Mouse (Mus musculus): ENCODE measurements around the gene P4ha1.
"Not testable (repeated sequence)": the region's sequence is repeated elsewhere in the genome, so short reads cannot be mapped to it uniquely, and the experiment has no call there.

P4ha1 gene

DNA sequence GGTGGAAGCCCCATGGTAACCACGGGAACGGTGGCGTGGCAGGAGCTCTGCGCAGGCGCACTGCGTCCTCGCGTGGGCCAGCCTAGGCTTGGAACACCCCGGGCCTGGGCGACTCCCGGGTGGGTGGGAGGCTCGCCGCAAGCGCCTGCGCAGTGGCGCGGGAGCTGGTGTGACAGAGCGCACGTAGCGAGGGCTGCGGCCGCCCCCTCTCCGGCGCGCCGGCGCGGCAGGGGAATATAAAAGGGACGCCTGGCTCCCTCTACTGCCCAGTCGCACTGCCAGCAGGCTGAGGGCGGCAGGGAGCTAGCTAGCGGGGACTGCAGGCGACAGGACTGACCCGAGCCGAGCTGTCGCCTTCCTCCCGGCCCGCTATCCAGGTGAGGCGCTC is at the start of gene P4ha1:
Gene P4ha1 (plus strand): TSS at position 197 of the 388 bp plus-strand sequence.
- peak; percentile 91 for DNase-seq (ENCODE audit: low spot score)

DNA sequence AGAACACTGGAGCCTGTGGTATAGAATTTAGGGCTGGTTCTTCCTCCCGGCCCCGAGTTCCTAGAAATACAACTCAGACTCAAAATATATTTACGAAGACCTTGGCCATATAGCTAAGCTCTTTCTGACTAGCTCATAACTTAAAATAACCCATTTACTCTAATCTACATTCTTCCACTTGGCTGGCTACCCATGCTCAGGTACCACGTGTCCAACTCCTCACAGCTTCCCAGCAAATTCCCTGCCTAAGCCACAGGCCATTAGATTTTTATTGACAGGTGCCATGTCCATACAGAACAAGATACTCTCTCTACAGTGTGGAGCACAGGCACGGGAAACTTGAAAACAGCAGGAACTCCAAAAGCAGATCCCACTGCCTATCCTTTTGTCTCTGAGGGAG is 47.4 kb upstream of the P4ha1 start:
- DNase-seq (ENCODE audit: low spot score), result no peak

DNA sequence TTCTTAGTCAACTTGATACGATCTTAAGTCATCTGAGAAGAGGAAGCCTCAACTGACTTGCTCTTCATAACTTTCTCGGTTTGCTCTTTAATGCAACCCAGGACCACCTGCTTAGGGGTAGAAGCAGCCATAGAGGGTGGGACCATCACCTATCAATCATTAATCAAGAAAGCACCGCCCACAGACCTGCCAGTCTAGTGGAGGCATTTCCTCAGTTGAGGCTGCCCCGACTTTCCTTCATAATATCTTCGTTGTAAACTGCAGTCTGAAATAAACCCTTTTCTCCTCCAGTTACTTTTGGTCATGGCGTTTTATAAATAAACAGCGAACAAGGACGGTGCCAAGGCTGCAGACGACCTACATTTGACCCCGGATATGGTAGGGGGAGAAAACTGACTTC is 46.0 kb upstream of the P4ha1 start:
- no peak for DNase-seq (ENCODE audit: low spot score)

DNA sequence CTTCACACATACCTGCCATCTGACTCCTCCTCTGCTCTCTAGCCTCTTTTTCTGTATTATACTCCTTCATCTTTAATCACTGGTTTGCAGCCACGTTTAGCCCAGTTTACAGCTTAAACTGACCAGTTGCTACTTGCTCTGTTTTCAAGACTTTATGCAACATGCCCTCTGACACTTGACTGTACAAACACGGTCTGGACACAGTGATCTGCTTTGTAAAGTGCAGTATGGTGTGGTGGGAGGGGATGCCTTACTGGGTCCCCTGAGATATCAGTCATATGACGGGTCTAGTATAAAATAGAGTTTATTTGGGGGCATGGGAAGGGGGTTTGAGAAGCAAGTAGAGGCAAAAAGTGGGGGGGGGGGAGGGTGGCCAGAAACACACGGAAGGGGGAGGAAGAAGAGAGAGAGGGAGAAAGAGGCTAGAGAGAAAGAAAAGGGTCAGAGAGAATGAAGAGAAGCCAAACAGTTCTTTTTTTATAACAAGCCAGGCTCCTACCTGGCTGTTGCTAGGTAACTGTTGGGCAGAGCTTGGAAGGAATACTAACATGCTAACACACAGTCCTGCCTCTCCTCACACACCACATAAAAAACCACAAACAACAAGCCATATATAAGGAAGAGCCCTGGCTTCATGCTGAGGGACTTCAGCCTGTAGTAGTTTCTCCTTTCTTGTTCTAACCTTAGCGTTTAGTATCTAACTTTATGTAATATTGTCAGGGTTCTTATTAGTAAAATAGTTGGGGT is 45.2 kb upstream of the P4ha1 start:
- DNase-seq (ENCODE audit: low spot score), result no peak

DNA sequence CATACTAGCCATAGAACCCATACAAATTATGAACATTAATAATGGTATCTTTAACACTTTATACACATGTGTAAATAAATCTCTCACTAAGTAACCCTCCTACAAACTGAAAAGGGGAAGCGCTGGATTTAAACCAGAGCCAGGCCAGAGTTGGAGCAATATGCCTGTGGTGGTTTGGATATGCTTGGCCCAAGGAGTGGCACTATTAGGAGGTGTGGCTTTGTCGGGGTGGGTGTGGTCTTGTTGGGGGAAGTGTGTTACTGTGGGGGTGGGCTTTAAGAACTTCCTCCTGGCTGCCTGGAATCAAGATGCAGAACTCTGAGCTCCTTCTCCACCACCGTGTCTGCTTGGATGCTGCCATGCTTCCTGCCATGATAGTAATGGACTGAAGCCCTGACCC is 39.9 kb upstream of the P4ha1 start:
- DNase-seq (ENCODE audit: low spot score), result no peak

DNA sequence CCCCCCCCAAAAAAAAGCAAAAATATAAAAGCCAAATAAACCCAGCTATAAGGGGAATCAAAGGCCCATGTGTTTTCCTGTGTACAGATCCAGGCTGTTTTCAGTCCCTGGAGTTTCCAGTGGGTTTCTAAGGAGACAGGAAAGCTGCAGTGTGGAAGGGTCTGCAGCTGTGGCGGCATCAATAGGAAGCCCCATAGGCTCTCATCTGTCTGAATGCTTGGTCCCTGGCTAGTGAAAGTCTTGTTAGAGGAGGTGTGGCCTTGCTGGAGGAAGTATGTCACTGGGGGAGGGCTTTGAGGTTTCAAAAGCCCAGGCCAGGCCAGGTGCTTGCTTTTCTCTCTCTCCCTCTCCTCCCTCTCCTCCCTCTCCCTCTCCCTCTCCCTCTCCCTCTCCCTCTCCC is 39.3 kb upstream of the P4ha1 start:
- no peak for DNase-seq (ENCODE audit: low spot score)

DNA sequence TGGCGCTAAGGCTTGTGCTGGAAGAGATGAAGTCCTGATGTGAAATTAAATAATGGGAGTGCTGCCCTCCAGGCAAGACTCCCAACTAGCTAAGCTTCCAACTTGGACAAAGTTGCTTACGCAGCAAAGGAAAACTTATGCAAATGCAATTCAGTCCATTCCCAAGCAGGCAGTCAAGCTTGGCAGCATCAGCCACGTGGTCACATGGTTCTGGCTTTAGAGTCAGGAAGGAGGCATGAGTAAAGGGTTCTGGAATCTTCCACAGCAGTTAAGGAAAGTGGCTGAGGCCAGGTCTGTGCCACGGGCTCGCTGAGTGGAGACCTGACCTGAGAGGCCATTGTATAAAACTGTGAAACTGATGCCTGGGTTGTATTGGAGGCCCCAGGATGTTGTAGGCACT is 37.6 kb upstream of the P4ha1 start:
- DNase-seq (ENCODE audit: low spot score), result no peak

DNA sequence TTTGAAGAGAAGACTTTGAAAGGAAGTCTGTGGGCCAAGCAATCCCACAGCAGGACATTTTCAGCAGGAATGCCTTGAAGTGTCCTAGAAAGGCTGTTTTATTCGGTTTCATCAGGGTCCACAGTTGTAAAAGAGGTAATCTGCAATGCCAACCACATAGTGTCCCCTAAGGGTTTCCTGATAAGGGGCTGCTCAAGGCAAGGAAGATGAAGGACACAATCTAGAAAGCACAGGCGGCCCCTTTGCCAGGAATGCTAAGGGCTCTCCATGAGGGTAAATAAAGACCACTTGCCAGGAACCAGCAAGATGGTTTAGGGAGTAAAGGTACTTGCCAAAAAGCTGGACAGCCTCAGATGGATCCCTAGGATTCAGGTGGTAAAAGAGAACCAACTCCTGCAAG is 35.8 kb upstream of the P4ha1 start:
- no peak for DNase-seq (ENCODE audit: low spot score)

DNA sequence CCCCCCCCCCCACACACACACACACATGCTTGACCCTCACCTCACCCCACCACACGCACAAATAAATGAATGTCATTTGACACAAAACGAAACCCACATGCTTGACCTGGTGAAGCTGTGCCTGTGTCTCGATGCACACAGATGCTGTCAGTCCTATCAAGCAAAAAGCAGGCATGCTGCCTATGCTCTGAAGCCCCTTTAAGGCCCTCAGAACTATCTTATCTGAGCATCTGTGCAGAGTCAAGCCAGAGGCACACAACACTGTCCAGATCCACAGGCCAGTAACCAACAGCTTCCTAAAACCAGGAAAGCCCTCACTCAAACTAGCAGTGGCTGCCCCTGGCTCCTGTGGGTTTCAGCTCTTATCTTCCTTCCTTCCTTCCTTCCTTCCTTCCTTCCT is 35.4 kb upstream of the P4ha1 start:
- DNase-seq (ENCODE audit: low spot score), result no peak

DNA sequence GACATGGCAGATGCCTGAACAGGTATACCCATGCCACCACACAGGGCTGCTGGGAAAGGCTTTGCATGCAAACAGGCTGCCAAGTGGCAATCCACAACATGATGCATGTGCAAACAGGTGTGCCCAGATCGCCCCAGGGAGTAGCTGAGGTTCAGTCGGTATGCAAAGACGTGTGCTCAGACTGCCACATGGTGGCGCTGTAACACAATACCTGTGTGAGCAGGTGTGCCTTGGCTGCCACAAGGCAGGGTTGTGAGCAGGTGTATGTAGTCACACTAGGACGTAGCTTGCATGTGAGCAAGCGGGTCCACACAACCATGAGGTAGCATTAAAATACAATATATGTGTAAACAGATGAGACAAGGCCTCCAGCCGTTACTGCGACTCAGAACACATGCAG is 34.0 kb upstream of the P4ha1 start:
- DNase-seq (ENCODE audit: low spot score), result peak; percentile 41

DNA sequence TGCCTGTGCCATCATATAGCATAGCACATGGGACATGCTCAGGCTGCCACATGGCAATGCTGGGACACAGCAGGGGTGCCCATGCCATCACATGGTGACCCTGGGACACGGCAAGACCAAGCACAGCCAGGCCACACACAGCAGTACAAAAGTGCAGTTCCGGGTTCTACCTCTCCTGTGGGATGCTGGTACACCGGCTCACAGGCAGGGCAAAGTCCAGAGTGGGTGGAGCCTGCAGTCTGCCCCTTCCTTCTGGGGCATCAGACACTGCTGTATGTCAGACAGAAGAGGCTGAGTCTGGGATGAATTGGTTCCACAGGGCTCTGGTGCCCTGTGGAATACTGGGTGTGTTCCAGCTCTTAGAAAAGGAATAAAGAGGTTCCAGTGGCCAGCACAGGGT is 31.6 kb upstream of the P4ha1 start:
- no peak for DNase-seq (ENCODE audit: low spot score)

DNA sequence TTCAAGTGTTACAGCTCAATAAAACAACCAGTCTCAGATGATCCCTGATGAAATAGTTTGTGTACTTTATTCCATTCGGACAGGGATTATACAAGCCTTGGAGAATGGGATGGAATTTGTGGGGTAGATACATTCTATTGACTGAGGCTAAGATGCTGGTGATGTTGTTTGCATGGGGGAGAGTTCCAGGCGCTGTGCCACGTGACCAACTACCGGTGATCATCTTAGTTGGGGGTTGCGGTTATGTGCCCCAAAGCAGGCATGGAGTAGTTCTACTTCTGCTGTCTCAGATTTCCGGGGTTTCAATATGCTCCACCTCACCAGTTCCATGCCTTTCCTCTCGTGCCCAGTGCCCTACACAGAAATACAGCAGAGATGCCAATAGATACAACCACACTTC is 31.0 kb upstream of the P4ha1 start:
- no peak for DNase-seq (ENCODE audit: low spot score)

DNA sequence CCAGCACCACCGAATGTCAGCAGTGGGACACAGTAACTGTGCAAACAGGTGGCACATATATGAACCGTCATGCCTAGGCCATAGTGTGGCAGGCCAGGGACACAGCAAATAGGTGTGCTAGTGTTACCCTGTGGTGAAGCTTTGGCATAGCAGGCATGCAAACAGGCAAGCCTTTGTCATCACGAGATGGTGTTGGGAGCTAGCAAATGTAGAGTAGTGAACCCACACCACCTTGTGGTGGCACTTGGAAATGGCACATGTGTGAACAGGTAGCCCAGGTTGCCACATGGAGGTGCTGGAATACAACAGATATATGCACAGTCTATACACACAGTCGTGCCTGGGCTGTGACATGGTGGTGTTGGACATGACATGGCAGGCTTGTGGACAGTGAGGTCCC is 30.5 kb upstream of the P4ha1 start:
- peak; percentile 62 for DNase-seq (ENCODE audit: low spot score)

DNA sequence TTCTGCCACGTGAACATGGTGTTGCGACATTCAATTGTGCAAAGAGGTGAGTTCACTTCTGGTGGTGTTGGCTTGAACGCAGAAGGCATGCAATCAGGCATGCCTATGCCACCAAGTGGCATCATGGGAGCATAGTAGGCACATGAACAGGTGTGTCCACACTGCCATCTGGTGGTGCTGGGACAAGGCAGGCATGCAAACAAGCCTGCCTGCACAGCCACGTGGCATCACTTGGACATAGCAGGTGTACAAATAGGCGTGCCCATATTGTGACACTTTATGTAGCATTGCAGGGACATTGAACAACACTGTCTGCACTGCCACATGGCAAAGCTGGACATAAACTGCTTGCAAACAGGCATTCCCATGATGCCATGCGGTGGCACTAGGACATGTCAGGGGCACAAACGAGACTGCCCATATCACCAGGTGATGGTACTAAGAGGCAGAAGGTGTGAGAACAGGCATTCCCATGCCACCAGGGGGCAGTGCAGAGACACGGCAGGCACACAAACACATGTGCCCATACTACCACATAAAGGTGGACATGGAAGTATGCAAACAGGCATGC is 27.8 kb upstream of the P4ha1 start:
- peak; percentile 66 for DNase-seq (ENCODE audit: low spot score)

DNA sequence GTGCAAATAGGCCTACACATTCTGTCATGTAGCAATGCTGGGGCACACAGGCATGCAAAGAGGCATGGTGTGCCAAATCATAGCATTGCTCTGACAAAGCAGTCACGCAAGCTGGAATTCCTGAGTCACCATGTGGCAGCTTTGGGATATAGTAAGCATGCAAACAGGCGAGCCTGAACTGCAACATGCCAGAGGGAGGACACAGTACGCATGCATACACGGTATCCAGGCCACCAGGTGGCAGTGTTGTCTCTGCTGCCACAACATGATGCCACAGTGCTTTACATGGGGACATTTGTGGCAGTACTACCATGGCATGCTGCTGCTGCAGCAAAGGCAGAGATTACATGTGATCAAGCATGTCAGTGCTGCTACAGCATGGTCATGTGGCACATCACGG is 26.8 kb upstream of the P4ha1 start:
- DNase-seq (ENCODE audit: low spot score), result peak; percentile 70

DNA sequence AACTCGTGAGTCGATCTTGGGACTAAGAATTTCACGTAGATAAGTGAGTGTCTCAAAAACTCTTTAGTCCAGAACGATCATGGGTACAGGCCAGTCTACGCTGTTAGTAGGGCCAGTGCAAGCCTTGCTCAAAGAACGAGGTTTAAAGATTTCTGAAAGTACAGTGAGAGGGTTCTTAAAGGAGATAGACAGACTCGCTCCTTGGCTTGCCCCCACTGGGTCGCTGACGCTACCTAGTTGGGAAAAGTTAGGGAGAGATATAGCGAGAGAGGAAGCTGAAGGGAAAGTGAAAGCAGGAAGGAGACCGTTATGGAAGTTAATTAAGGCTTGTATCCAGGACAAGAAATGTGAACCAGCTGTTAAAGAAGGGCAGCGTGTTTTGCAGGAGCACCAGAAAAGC is 20.4 kb upstream of the P4ha1 start:
- DNase-seq (ENCODE audit: low spot score), result not testable (repeated sequence)

DNA sequence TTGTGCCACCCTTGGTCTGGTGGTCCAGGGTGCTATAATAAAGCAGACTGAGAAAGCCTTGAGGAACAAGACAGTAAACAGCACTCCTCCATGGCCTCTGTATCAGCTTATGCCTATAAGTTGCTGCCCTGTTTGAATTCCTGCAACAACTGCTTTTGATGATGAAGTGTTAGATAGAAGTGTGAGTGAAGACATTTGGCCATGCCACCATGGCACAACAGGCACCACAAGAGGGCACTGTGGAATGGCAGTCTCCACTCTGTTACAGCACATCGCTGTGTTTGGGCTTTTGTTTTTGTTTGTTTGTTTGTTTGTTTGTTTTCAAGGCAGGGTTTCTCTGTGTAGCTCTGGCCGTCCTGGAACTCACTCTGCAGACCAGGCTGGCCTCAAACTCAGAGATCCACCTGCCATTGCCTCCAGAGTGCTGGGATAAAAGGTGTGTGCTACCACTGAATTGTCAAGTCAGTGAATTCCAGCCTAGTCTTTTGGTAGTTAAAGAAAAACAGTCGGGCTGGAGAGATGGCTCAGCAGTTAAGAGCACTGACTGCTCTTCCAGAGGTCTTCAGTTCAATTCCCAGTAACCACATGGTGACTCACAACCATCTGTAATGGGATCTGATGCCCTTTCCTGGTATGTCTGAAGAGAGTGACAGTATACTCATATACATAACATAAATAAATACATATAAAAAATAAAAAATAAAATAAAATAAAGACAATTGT is 13.9 kb upstream of the P4ha1 start:
- DNase-seq (ENCODE audit: low spot score), result no peak

DNA sequence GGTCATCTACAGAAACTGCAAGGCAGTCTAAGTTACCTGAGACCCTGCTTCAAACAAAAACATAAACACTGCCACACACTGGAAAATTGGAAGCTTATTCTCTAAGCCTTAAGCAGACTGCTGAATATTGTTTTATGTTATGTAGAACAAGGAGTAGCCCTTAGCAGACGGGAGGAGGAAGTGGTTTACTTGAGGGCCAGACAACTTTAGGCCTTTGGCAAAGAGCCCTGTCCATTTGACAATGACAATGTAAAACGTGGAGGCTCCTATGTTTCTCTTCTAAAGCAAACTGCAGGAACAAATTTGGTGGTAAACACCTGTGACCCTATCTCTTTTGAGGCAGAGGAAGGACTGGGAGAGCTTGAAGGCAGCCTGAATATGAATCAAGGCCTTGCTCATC is 13.0 kb upstream of the P4ha1 start:
- DNase-seq (ENCODE audit: low spot score), result no peak

DNA sequence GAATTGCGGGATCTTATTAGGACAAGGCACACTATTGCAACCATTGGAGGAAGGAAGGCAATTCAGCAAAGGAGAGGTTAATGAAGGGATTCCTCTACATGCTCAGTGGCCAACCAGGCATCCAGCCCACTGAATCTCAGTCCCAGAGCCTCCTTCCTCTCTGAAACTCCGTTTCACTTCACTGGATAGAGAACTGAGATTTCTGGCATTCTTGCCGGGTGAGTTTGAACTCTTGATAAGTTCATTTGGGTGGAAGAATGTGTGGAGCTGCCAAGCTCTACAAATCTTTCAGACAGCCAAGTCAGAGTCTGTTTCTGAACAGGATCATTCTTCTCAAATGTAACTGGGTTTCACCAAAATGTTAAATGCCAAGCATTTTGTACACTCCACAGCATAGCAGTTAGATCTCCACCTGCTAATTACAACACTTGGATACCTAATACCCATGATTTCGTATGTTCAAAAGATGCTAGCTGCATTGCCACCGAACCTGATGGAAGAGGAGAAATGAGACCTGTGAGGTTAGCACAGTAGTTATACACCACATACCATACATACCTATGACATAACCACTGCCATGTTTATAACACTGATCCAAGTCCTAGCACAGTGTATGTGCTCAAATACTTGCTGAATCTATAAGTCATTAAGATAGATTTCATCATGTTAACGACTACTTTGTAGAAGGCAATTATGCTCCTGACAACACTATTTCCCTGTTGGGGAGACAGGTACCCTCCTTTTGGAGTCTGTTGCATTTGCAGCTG is 12.2 kb upstream of the P4ha1 start:
- DNase-seq (ENCODE audit: low spot score), result no peak

DNA sequence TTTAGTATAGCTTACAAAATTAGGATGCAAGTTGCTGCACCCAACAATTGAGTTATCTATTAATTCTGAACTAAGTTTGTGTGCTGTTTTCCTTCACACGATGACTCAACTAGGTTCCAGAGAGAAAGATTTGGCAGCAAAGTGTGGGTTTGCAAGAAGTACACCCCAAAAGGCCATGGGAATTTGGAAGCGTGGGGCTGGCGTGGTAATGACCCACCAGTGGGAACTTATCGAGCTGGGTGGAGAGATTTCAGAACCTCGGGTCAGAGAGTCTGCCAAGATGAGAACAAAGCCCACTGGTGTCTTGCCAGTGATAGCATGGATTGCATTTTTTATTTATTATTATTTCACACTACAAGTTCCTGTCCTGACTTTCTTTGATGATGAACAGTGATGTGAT is 11.2 kb upstream of the P4ha1 start:
- DNase-seq (ENCODE audit: low spot score), result no peak

DNA sequence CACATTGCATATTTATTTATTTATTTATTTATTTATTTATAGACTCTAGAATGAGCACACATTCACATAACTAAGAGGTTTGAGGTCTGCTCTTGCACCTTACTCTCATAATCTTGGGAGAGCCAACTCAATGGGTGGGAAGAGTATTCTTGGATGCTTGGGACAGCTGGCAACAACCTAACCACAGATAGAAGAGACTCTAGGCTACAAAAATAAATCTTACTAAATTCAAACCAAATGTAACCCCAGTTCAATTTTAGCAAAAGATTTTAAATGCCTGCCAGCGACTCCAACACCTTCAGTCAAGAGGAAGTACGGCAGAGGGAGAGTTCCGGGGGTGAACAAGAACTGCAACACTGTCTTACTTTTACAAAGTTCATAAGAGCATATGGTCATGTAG is 2.0 kb upstream of the P4ha1 start:
- no peak for DNase-seq (ENCODE audit: low spot score)

DNA sequence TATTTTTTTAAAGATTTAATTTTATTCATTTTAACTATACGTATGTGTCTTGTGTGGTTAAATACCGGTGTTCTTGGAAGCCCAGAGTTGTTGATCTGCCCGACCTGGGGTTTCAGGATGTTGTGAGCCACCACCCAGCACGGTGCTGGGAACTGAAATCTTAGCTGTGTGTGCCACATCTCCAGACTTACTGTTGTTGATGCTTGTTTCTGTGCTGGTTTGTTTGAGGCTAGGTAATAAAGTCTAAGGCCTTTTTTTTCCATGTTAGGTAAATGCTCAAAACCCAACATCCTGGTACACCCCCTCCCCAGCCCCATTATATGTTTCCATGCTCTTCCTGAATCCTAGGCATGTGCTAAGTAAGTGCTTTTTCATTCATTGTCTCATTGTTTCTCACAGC is 825 bp upstream of the P4ha1 start:
- no peak for DNase-seq (ENCODE audit: low spot score)

All from c-Kit-positive CD71-positive TER-119-positive erythroid progenitor cells, embryonic 14.5 days (primary cell).